Mouse (Mus musculus) left cerebral cortex, adult 11 months (tissue): ENCODE measurements around the gene B9d2.

Experiments used
- DNase-seq: peaks from one replicate; pipeline ENCODE4 v3.0.0; 2022; ENCODE audit warnings: low spot score

Gene B9d2

DNA sequence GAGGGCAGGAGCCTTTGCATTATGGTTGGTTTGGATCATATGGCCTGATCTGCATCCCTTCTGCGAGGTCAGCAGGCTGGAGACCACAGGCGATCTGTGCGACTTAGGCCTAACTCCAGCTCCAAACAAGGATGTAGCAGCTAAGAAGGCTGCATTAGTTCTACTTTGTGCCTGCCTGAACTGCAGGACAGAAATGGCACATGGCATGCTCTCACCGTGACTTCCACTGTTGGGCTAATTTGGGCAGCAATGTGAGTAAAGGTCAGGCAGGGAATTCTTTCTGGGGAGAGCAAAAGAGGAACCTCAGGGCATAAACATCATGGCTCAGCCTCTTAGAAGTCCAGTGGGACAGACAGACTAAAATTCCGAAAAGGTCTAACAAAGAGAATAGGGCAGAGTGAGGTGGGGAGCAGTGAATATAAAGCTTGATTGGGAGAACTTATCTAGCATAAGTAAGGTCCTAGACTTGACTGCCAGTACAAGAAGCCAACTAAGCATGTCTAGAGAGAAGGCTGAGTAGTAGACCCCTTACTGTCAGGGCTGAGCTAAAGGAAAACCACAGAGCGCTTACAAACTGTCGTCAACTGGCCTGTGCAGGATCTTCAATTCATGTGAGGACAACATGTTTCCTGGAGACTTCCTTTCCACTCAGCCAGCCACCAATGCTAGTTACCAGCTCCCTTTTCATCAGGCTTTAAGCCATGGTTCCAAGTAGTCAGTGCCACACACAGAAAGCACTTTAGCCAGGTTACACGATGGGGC lies 50.9 kb downstream of the B9d2 start:
- DNase-seq, result no peak

DNA sequence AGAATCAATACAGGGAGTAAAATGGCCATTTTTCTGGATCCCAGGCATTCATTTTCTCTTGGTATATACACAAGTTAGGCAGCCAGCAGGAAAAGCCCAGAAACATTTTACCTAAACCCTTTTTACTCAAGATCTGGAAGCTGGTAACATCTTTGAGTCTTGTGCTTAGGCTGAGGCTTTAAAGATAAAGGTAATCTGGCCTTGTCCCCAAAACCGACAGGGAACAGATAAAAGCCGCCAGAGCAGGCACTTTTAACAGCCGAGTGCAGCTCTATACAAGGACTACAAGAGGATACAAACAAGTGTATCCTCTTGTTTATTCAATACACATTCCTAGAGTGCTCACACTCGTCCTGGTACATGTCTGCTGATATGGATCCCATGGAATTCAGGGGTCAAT lies 54.4 kb downstream of the B9d2 start:
- DNase-seq, result no peak
